Mouse (Mus musculus) A20 (cell line): Measurements from ENCODE around the gene Mst1.

Experiments used
- DNase-seq: peaks from one replicate; pipeline ENCODE4 v3.0.0-alpha.2; 2011; ENCODE audit warnings: low read depth, low spot score

Mst1 gene

DNA sequence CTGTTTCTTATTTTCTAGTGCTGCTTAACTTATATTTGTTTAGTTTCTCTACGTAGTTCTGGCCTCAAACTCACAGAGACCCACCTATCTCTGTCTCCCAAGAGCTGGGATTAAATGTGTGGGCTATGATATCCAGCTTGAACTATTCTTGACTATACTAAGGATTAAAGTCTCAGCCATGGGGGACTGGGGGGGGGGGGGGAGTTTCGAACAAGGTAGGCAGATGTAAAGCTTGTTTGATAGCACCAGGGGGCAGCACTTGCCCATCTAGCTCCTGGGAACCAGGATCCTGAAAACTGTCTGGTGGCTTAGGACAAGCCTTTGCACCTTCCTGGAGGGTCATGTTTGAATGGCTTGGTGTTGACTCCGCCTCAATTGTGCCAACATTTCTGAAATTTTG lies 15.3 kb downstream of the Mst1 start:
- peak; percentile 75 for DNase-seq

DNA sequence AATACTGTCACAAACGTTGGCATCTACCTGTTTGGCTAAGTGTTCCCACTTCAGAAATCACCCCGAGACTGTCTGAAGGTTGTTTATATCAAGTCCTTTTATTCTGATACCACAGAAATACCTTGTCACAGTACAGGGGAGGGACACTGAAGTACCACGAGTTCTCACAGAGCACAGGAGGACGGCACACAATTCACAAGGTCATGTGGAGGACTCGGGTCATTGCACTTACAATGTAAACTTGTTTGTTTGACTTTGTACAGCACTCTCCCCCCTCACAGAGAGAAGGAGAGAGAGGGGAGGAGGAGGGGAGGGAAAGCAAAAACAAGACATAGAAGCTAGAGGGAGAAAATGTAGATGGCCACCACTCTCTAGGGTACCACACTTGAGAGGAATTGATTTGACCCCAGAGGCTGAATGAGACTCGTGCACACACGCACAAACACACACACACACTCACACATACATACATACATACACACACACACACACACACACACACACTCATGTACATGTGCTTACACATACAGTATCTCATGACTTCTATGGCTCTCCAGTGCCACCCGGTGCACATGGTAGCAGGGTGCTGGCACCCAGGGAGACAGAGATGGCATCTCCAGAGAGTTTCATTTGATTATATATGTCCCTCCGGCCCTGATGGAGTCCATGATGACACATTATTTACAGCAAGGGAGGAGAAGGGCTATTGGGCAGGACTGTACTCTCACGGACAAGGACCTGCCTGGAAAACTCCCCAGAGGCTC lies 15.9 kb downstream of the Mst1 start:
- no peak for DNase-seq

DNA sequence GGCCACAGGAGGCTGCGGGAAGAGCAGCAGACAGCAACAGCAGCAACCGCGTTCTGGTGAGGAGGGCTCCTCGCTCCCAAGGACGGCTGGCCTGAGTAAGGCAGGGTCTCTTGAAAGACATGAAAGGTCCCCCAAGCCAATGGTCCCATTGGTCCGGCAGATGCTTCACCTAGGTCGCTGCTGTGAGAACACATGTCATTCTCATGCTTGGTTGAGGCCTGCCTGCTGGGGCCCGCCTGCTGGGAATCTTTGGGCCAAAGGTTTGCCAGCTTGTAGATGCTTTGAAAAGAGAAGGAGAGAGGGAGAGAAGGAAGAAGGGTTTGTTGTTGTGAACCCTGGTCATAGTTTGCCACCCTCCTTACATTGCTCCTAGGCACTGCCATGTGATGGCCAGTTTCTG lies 19.4 kb downstream of the Mst1 start:
- no peak for DNase-seq

DNA sequence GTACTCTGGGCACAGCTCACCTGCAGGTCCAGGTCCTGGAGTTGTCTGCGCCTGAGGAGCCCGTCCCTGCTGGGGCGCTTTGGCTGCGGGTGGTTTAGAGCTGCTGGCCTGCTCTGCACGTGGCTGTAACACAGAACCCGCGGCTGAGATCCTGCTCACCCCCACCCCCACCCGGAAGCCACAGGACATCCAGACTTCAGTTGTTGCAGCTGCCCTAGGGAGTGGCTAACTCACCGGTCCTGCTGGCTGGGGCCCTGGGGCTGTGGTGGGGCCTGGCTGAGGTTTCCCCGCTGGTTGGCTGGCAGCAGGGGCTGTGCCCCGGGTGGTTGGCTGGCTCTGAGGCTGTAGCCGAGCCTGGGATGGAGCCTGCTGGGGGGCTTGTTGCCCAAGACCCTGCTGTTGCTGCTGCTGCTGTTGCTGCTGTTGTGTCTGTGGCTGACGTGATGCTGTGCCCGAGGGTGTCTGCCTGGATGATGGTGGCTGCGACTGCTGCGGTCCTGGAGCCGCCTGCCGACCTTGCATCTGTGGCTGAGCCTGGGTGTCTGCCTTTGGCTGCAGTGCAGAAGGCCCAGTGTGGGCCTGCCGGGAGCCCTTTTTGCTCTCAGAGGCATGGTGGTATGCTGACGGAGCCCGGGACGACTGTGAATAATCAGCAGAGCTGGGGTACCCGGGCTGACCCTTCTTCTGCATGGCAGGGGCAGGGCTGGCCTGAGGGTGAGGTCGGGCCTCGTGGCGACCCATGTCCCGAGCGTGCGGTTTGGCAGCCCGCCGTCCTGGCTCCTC lies 24.7 kb downstream of the Mst1 start:
- peak; percentile 86 for DNase-seq

DNA sequence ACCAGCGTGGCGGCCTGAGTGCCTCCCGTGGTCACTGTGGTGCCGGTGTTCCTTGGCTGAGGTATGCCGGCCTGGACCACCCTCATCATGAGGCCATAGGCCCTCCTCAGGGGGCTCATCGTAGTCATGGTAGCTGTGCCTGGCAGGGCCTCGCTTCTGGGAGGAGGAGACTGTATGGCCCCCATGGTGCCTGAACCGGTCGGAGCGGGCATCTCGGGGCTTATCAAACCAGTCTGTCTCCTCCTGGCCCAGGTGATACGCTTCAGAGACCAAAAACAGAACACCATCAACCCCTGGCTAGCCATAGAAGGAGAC lies 25.3 kb downstream of the Mst1 start:
- no peak for DNase-seq

DNA sequence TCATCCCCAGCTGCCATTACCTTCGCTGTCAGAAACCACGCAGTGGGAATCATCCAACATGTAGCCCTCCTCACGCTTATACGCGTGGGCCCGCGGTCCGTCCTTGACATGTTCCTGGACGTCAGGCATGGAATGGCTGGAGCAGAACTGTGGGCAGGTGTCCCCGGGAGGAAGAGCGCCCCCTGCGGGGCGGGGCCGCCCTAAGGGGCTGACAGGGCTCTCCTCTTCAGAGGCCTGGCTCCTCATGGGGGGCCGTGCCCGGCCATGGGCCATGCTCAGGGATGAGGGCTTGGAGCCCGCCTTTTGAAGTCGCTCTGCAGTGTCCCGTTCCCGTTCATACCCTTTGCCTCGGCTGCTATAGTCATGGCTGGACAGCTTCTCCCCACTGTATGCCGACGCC lies 25.9 kb downstream of the Mst1 start:
- peak; percentile 26 for DNase-seq

DNA sequence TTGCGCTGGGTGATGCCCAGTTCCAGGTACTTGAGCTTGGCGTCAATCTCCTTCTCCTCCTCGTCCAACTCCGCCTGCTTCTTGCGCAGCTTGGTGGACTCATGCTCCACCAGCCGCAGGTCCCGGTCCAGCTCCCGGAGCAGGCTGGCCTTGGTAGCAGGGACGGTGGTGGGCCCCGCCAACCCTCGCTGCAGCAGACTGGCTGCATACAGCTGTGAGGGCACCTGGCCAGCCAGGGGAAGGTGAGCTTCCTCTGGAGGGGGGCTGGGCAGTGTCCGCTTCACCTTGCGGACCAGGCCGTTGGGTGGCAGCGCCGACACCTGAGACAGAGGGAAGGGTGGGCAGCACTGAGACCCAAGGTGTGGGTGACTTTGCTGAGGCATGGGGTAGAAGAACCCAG lies 27.6 kb downstream of the Mst1 start:
- no peak for DNase-seq

DNA sequence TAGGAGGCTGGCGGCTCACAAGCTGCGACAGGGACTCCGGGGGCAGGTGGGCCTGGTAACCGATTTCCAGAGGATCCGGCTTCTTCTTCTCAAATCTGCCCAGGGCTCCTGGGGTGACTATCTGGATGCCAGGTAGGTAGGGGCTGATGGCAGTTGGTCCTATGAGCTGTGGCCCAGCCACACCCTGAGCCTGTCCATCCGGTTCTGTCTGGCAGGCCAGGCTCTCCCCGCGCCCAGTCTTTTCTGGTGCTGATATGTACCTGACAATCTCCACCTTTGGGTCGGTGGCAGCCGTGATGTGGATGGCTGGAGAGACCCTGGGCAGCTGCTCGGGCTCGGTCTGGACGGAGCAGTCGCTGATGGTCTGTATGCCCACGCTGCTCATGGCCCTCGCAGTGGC lies 29.9 kb downstream of the Mst1 start:
- DNase-seq, result no peak

DNA sequence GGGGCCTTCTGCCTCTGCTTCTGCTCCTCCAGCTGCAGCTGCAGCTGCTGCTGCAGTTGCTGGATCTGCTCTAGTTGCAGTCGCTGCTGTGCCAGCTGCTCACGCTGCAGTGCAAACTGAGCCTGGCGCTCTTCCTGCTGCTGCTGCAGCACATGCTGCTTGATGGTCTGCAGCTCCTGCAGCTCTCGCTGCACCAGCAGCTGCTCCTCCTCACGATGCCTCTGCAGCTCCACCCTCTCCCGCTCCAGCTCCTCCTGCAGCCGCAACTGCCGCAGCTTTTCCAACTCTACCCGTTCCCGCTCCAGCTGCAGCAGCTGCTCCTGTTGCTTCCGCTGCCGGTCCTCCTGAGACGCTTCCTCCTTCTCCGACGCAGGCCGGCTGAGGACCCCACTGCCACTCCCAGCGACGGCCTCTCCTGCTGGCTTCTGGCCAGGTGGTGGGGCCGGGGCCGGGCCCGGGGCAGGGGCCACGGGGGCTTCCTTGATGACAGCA lies 30.9 kb downstream of the Mst1 start:
- no peak for DNase-seq

DNA sequence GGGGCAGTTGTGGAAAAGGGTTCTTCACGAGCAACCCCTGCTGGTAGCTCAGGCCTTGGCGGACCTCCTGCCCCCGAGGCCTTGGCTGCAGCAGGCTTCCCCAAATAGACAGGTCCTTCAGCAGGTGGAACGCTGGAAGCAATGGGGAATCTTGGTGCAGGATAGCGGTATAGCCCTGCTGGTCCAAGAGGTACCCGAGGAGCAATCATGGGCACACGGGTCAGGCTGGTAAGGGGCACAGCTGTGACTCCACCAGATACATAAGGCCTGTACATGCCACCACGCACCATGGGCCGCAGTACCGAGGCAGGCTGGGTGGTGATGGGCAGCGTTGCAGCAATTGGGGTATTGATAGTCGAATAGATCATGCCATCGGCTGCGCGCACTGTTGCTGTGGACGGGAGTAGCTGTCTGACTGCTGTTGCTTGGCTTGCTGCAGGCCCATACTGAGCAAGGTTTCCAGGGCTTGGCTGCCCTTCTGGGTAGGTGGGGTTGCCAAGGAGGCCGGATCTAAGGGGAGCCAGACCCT lies 31.4 kb downstream of the Mst1 start:
- DNase-seq, result no peak

DNA sequence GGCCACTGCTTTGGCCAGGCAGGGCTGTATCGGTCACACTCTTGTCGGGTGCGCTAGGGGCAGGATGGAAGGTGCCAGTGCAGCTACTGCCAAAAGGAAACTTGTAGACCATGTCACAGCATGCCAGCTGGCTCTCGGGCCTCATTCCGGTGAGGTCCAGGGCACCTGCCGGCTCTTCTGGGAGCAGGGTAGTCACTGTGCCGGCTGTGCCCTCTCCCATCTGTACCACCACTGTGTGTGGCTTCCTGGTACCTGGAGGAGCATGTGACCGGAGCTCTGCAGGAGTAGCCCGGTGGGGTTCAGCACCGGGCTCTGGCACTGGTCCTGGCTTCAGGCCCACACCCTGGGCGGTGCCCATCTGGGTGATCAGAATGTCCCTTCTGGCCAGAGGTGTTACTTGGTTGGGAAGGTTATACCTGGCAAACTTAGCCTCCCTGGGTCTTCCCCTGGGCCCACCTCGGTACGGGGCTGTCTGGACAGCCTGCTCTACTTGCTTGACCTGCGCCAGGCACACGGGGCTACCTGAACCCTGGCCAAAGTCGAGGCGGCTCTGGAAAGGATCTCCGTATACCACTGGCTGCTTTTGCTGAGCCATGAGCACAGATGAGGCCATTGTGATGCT lies 32.6 kb downstream of the Mst1 start:
- no peak for DNase-seq

DNA sequence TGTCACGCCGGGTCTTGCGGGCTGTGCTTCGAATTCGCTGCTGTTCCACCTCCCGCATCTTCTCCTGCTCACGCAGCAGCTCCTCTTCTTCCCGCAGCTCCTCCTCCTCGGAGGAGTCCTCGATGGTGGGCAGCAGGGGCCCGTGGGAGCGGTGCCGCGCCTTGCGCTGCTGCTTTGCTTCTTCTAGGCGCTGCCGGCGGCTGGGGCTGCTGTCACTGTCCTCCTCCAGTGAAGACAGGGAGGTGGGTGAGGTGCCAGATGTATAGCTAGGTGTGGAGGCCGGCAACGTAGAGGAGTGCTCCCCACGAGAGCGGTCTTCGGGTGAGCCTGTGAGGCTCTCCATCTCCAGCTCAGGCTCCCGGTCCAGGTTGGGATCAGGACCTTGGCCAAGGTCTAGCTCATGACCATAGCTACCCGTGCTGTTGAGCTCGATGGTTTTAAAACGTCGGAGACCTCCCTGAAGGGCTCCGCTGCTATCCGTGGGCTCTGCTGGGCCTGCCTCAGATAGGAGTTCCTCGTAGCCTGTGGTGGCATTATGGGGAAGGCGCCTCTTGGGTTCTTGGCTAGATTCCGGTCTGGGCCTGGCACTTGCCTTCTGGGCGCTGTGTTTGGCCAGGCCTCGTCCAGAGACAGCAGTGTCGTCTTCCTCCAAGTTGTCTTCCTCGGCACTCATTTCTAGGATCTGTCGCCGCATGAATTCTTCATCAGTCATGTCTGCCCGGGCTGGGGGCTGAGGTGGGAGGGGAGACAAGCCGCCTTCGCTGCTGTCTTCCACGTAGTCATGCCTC lies 35.2 kb downstream of the Mst1 start:
- DNase-seq, result no peak

DNA sequence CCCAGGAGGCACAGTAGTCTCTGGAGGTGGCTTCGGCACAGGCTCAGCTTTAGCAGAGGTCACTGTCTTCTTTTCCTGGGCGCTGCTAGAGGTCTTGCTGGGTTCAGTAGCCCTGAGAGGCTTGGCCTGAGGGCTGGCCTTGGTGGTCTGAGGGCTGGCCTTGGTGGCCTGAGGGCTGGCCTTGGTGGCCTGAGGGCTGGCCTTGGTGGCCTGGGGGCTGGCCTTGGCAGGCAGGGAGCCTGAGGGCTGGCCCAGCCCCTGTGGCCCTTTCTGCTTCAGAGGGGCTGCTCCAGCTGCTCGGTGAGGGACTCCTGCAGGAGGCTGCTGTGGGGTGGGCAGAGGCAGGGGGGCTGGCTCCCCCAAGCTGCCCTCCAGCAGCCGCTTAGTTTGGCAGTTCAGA lies 36.9 kb downstream of the Mst1 start:
- no peak for DNase-seq

DNA sequence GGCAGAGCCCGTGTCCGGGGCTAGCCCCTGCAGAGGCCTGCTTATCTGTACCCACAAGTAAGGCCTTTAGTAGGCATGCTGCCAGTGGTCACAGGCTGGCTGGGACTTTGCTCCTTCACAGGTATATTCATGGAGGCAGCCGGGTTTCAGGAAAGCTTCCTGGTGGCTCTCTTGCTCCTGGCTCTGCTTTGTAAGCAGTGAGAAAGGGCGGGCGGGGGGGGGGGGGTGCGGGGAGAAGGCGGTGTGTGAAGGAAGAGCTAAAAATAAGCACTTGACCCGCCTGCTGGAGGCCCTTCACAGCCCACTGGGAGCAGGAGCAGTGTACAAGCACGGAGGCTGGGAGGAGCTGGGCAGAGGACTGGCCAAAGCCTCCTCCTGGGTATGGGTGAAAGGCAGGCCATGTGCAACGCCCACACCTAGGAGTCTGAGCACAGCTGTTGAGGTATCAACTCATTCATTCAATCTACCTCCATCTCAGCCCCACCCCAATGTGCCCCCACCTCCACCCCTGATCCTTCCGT lies 39.7 kb downstream of the Mst1 start:
- DNase-seq, result no peak

DNA sequence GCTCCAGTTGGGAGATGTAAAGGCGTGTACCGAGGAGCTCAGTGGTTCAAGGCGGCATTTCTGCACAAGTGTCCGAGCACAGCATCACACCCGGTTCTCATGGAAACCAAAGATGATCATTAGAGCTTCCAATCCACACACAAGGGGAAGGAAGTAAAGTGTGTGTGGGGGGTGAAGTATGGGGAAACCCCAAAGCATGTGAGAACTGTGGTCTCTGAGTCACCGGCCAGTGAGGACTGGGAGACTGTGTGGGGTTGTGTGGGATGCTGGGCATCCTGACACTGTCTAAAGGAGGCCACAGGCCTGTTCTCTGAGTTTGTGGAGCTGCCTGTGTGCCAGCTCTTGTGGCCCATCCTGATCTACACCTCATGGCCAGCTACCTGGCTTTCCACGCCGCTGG lies 40.4 kb downstream of the Mst1 start:
- no peak for DNase-seq

DNA sequence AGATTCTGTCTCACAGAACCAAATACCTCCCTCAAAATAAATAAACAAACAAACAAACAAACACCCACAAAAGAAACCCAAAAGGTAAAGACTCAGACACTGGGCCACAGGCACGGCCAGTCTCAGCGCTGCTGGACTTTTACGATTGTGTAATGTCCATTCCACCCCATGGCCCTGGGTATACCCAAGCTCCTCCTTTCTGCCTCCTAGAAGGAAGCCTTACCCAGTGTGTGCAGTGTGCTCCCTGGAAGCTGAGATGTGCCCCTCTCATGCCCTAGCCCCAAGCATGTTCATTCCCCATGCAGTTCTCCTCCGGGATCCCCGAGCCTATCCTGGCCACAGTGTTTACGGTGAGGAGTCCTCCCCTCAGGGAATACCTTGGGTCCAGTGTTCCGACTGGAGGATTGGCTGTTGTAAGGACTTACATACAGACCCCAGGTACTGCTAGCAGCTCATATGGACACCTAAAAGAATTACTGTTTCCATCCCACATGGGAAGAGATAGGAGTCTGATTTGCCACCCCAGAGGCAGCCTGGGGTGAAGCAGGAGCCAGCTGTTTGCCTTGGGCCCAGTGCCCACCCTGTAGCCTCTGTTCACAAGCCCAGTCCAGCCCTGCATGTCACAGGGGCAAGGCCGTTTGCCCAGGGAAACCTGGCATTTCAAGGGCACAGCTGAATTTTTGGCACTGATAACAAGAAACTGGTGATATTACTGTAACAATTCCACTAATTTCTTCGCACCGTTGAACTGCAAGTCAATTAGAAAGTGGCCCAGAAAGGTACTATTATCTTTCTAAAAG lies 41.1 kb downstream of the Mst1 start:
- DNase-seq, result no peak

DNA sequence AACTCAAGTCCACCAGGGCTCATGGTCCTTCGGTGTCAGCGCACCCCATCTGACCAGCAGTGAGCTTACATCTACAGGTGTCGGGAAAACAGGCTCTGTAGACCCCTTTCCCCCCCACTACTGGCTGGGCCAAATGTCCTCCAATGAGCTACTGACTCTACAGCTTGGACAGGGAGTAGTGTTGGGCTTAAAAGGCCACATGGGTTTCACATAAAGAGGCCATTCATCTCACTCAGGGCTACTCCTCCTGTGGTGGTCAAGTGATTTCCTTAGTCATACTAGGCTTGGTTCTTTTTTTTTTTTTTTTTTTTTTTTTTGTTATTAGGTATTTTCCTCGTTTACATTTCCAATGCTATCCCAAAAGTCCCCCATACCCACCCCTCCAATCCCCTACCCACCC lies 43.7 kb downstream of the Mst1 start:
- DNase-seq, result no peak

DNA sequence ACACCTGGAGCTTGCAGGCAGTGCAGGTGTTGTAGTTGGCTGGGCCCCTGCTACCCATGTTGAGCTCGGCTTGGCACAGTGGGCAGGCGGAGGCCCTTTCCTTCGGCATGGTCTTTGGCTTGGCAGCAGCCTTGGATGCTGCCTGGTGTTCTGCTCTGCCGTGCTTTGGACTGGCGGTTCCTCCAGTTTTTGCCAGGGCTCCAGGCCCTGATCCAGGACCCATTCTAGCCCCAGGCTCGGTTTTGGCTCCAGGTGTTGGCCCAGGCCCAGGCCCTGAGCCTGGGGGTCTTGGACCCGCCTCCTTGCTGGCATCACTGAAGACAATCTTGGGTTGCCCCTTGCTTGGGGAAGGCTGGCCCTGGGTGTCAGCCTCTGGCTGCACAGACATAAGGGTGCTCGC lies 45.5 kb downstream of the Mst1 start:
- no peak for DNase-seq

DNA sequence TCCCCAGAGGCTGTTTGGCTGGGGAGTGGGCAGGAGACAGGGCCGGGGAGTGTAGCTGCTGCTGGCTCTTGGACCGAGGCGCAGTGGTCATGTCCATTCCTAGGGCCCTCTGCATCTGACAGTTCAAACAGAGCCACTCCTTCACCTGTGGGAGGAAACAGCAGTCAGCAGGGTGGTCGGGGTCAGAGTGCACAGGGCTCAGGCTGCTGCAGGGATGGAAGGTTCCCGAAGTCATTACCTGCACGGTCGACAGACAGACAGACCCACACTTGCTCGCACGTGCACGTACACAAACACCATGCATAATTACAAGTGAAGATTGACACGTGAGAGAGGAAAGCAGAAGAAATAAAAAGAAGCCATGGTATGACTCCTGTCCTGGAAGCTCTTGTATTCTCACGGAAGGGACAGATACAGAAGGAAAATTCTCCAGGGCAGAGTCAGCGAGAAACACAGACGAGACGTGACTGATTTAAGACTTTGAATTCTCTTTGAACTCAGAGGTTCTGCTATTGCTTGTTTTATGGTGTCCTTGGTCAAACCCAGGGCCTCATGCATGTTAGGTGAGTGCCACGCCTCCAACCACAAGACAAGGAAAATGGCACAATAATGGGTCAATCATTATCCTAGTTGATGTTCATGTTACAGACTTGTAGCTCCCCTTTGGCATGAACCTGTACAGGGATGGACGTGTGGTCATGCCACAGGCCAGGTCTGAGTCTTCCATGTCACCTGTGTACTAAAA lies 46.4 kb downstream of the Mst1 start:
- DNase-seq, result no peak

DNA sequence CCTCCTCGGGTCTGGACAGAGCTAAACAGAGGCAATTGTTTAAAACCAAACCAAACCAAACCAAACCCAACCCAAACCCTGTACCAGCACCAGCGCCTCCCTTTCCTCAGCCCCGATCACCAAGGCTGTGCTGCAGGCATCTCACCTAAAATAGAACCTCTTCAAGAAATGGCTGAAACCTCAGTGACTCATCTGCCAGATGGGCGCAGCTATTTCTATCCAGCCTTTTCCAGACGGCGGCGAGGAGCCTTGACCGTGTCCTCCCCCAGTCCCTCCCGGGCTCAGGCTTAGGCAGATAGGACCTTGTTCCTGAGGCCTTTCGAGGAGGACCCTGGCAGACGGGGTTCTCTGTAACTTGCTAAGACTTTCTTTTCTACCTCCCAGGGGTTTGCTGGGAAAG lies 48.0 kb downstream of the Mst1 start:
- DNase-seq, result no peak
